Mouse (Mus musculus) heart, adult 2 months (tissue): ENCODE measurements at regions not wholly inside any gene's neighbourhood (a gene's known extent, or its start where the extent isn't known, plus 50 kb on each side); places are given as distances from the start of the nearest gene placed in this dataset.

Experiments
- CTCF ChIP-seq: fragments of 200-600 bp; IDR thresholded peaks from 2 replicates; pipeline ENCODE4 v1.8.1; 2022; ENCODE audit warnings: antibody characterized with exemption, mild to moderate bottlenecking, moderate library complexity
- POLR2A ChIP-seq: fragments of 200-500 bp; IDR thresholded peaks from 2 replicates; pipeline ENCODE4 v1.6.1; 2011; ENCODE audit warnings: mild to moderate bottlenecking, low read depth, low read length, control low read depth; ENCODE audit not compliant: insufficient read depth

GRCm38 (mm10) chr8:17863388-17863787 lies 1114.7 kb downstream of the Defb40 start:
- TF ChIP-seq POLR2A (no peak), CTCF (no peak)
